Mouse (Mus musculus) T-helper 17 cell (primary cell): ENCODE measurements around the gene Cd180.

Source experiments
- in situ Hi-C, 2 experiments: fragments of 300-600 bp; cut with MboI, MseI; formaldehyde crosslinking; loops; 1 replicate in 1 of 2; 2 replicates in 1 of 2; pipeline ENCODE4 v1.15.1; 2025; ENCODE audit warnings: high pct_unique_total_duplicates in 2 of 2

The Cd180 gene

DNA sequence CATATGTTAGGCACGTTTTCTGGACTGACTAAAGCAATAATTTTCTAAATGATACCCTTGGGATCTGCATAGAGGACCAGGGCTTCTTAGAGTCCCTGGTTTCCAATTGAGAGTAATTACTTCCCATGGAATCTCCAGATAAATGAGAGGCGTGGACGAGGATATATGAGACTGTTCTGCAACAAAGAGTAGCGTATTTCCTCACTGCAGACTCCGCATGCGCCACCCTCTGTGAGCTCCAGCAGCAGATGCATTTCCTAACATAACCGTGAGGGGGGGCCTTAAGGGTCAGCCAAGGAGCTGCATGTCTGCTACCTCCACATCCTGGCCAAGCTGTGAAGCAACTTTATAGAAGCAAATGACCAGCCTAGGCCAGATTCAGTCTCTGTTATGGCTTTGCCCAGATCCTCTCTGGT is 81.4 kb downstream of the Cd180 start:
- in situ Hi-C loops = loop anchor here in 1 of 2 experiments (25.0 kb wide), 1 partner anchor 888 kb away; no protein-coding TSS in a partner anchor

DNA sequence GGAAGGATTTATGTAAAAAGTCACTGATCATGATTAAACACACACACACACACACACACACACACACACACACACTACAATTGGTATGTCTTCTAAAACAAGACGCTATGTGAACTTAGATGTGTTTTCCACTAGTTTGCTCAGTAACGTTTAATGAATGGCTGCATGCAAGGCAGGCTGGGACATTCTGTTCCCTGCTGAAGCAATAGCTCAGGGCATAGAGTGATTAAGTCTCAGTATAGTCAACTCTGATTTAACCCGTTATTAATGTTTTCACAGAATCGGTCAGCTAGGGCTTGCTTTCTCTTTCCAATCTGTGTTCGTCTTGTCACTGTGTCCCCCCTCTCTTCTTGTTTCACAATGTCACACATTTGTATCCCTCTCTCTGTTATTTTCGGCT is 82.1 kb downstream of the Cd180 start:
- in situ Hi-C loops = loop anchor here in 1 of 2 experiments (25.0 kb wide), 1 partner anchor 887 kb away; no protein-coding TSS in a partner anchor

DNA sequence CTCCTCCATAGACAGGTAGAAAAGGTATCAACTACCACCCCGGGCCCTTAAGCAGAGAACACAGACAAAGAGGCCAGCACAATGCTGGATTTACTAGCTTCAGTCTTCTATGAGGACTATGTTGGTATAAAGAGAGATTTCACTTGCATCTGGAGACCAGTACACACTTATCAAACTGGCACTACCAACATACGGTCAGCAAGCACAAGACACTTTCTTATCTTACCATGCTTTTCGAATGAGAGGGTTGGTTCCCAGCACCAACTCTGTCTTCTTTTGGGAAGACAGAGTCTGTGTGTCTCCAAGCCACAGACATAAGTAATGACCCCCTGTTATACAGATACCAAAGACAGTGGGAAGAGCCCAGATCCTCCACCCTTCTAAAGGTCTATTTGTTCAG is 85.5 kb downstream of the Cd180 start:
- in situ Hi-C loops = loop anchor here in 1 of 2 experiments (25.0 kb wide), 1 partner anchor 883 kb away; no protein-coding TSS in a partner anchor

DNA sequence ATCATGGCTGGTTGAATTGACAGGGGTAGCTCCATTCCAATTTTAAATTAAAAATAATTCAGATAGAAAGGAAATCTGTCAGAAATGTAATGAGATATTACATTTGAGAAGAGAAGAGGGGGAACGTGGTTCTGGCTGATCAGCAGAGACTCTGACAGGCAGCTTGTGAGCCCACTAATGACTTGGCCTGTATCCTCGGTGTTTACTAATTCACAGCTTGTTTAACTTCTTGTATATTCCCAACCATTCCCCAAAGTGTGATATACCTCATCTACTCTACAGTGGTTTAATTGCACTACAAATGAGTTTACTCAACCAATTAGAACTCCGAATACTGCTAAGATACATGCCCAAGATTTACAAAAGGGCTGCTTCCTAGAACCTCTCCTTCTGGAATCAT is 85.9 kb downstream of the Cd180 start:
- in situ Hi-C loops = loop anchor here in 1 of 2 experiments (25.0 kb wide), 1 partner anchor 883 kb away; no protein-coding TSS in a partner anchor

DNA sequence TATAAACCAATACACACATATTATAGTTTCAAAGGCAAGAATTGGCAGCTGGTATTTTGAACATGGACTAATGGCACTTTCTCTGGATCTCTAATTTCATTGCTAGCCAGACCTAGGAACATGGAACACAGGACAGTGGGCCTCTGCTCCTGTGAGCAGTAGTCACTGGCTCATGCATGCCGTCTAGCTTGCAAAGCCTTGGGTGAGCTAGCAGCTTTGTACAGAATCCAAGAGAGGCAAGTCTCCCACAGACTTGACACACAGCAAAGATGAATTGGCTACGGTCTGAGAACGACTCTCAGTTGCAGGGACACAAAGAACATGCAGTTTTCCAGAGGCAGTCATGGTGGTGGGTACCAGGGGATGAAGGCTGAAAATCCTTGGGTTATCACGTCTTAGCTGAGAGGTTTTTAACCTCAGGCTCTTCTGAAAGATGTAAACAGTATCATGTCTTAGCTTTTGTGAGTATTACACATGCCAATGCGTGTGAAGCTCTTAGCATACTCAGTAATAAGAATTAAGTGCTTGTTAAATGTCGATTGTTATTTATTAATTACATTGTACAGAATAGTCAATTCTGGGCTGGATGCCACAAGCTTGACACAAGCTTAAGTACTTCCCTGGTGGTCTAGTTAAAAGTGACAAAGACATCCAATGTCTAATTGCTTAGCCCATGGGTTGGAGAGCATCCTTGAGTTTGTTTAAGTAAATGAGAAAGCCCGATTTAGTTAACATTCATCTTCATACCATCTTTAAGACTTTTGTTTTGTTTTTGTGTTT is 90.4 kb downstream of the Cd180 start:
- in situ Hi-C loops = loop anchor here in 1 of 2 experiments (25.0 kb wide), 1 partner anchor 879 kb away; no protein-coding TSS in a partner anchor

DNA sequence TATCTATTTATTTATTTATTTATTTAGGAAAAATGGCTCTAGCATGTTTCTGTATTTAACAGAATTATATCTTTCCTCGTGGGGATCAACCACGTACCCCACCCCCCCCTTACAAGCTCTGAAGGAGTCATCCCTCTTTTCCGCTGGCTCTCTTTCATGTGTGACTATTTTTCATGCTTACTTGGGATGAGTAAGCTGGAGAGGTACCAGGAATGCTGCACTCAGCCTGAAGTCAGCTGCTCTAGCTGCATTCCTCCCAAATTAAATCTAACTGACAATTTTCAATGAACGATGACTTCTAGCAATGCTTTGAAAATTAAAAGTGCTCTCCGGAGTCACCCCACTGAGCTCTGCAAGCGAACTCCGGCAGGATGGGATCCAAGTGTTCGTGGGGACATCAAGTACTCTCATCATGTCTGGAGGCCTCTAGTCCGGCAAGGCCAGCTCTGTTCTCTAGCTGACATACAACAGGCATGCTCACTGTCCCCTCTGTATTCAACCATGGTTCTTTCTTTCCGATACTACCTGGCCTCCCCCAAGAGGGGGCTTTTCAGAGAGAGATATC is 93.4 kb downstream of the Cd180 start:
- in situ Hi-C loops = loop anchor here in 1 of 2 experiments (25.0 kb wide), 1 partner anchor 876 kb away; no protein-coding TSS in a partner anchor
